Mouse (Mus musculus): ENCODE results near the gene Ccl7.

The Ccl7 gene

GRCm38 (mm10) chr11:82045471-82045870 lies at the start of gene Ccl7:
TSS of gene Ccl7 (plus strand) at chr11:82045712.
- DNase-seq: no peak

- DNase-seq: peak; percentile 76 to 79
These were observed 49.2 kb upstream of the Ccl7 start for GRCm38 (mm10) chr11:81996172-81996841.

- DNase-seq: no peak
These were observed 48.4 kb upstream of the Ccl7 start for GRCm38 (mm10) chr11:81997085-81997484.

- no peak for DNase-seq
These were observed 46.9 kb upstream of the Ccl7 start for GRCm38 (mm10) chr11:81998646-81999045.

- no peak for DNase-seq
These were observed 46.0 kb upstream of the Ccl7 start for GRCm38 (mm10) chr11:81999469-81999868.

- DNase-seq: no peak
These were observed 44.9 kb upstream of the Ccl7 start for GRCm38 (mm10) chr11:82000581-82000980.

GRCm38 (mm10) chr11:82004810-82005209 lies 40.7 kb upstream of the Ccl7 start:
- no peak for DNase-seq

GRCm38 (mm10) chr11:82006796-82007423 lies 38.6 kb upstream of the Ccl7 start:
- peak; percentile 56 to 65 for DNase-seq

- DNase-seq: no peak
These were observed 35.4 kb upstream of the Ccl7 start for GRCm38 (mm10) chr11:82010115-82010514.

- no peak for DNase-seq
These were observed 33.9 kb upstream of the Ccl7 start for GRCm38 (mm10) chr11:82011411-82012193.

- DNase-seq: no peak
These were observed 31.8 kb upstream of the Ccl7 start for GRCm38 (mm10) chr11:82013756-82014155.

- no peak for DNase-seq
These were observed 30.4 kb upstream of the Ccl7 start for GRCm38 (mm10) chr11:82015066-82015465.

- DNase-seq: no peak
These were observed 29.2 kb upstream of the Ccl7 start for GRCm38 (mm10) chr11:82016181-82016780.

- DNase-seq: no peak
These were observed 26.1 kb upstream of the Ccl7 start for GRCm38 (mm10) chr11:82019389-82019788.

GRCm38 (mm10) chr11:82019793-82020192 lies 25.7 kb upstream of the Ccl7 start:
- no peak for DNase-seq

GRCm38 (mm10) chr11:82021406-82021805 lies 24.1 kb upstream of the Ccl7 start:
- DNase-seq: no peak

- DNase-seq: no peak
These were observed 22.9 kb upstream of the Ccl7 start for GRCm38 (mm10) chr11:82022504-82023056.

GRCm38 (mm10) chr11:82023769-82024168 lies 21.7 kb upstream of the Ccl7 start:
- no peak for DNase-seq

GRCm38 (mm10) chr11:82030171-82030570 lies 15.3 kb upstream of the Ccl7 start:
- DNase-seq: no peak

- no peak for DNase-seq
These were observed 13.4 kb upstream of the Ccl7 start for GRCm38 (mm10) chr11:82032136-82032535.

- peak; percentile 77 to 82 for DNase-seq
These were observed 12.7 kb upstream of the Ccl7 start for GRCm38 (mm10) chr11:82032678-82033344.

GRCm38 (mm10) chr11:82034446-82034845 lies 11.1 kb upstream of the Ccl7 start:
- no peak for DNase-seq

All from kidney, postnatal 4 days (tissue).